Mouse (Mus musculus) neural tube, embryonic 15.5 days (tissue): ENCODE data around the gene Dmrta2. TPM values are rescaled to one million over a fixed set of nuclear protein-coding genes. Genes with fewer than 3 reads are reported as not detected.

Experiments
- ATAC-seq: fragments of 200-750 bp; cut with Nextera tagmentation; 2 replicates; pipeline ENCODE4 v1.8.0; 2017; ENCODE audit warnings: mild to moderate bottlenecking, moderate TSS enrichment, moderate library complexity; ENCODE audit not compliant: low FRiP score
- H3K27ac ChIP-seq: fragments of 300-500 bp; sonication (generic); replicated peaks from 2 replicates; pipeline ENCODE4 v1.5.1; 2015; ENCODE audit warnings: mild to moderate bottlenecking, inconsistent platforms
- H3K27me3 ChIP-seq: fragments of 300-500 bp; sonication (generic); replicated peaks from 2 replicates; pipeline ENCODE4 v1.6.1; 2015; ENCODE audit warnings: inconsistent platforms
- H3K36me3 ChIP-seq: fragments of 300-500 bp; sonication (generic); 2 replicates; pipeline ENCODE4 v1.6.1; 2015; ENCODE audit warnings: inconsistent platforms
- H3K4me1 ChIP-seq: fragments of 300-500 bp; sonication (generic); 2 replicates; pipeline ENCODE4 v1.6.1; 2015; ENCODE audit warnings: inconsistent platforms
- H3K4me2 ChIP-seq: fragments of 300-500 bp; sonication (generic); 2 replicates; pipeline ENCODE4 v1.6.1; 2015; ENCODE audit warnings: inconsistent platforms, mild to moderate bottlenecking, moderate library complexity
- H3K4me3 ChIP-seq: fragments of 300-500 bp; sonication (generic); replicated peaks from 2 replicates; pipeline ENCODE4 v1.5.1; 2015; ENCODE audit warnings: mild to moderate bottlenecking, inconsistent platforms
- H3K9ac ChIP-seq: fragments of 300-500 bp; sonication (generic); replicated peaks from 2 replicates; pipeline ENCODE4 v1.6.1; 2015; ENCODE audit warnings: mild to moderate bottlenecking, inconsistent platforms
- H3K9me3 ChIP-seq: fragments of 300-500 bp; sonication (generic); replicated peaks from 2 replicates; pipeline ENCODE4 v1.6.1; 2016; ENCODE audit warnings: inconsistent platforms
- WGBS: fragments of 180-500 bp; shearing (Covaris S2); methylation state at CpG from one replicate; pipeline ENCODE4 v1.1.7; 2015; ENCODE audit warnings: mixed read lengths; 5-methylcytosine and 5-hydroxymethylcytosine counted together
- polyA plus RNA-seq: library from polyadenylated mRNA; unstranded; fragments of >200 nt; fragmentation: Nextera tagmentation; extraction: Ambion mirVana; gene quantifications from 2 replicates; pipeline ENCODE4 v1.2.1, GENCODE M21; 2015

Gene Dmrta2
- polyA plus RNA-seq: 0.08 TPM in 1 of 2 replicates, not detected in the other

- no peaks in the 10 kb centered on the region for H3K36me3 ChIP-seq
- H3K27me3 ChIP-seq: peaks cover 99% of the 10 kb centered on the region
- H3K4me1 ChIP-seq: peaks cover 40% of the 10 kb centered on the region
- H3K9ac ChIP-seq: no peak within 1 kb of the TSS
- H3K4me3 ChIP-seq: peak within 1 kb of the TSS; percentile 23
- H3K27ac ChIP-seq: no peak within 1 kb of the TSS
- ATAC-seq: peak; percentile 37; the same call in 1 of the 2 replicates
- WGBS: under 1% methylated on average over 64 of the region's 64 CpGs
- peak within 1 kb of the TSS; percentile 51 for H3K4me2 ChIP-seq
- H3K9me3 ChIP-seq: no peaks in the 10 kb centered on the region
Observed at GRCm38 (mm10) chr4:109977148-109978067, at the start of gene Dmrta2. Gene Dmrta2 (plus strand): TSS chr4:109978053.

GRCm38 (mm10) chr4:109929058-109929457 lies 48.8 kb upstream of the Dmrta2 start:
- 97% methylated on average over 1 of the region's 1 CpGs for WGBS
- Histone ChIP-seq H3K4me1 (no peaks in the 10 kb centered on the region), H3K4me3 (no peak overlapping the region), H3K27ac (no peak overlapping the region), H3K36me3 (peaks cover 3% of the 10 kb centered on the region; the same call in 1 of the 2 replicates), H3K27me3 (no peaks in the 10 kb centered on the region), H3K9me3 (no peaks in the 10 kb centered on the region), H3K9ac (no peak overlapping the region), H3K4me2 (no peak overlapping the region)
- ATAC-seq: no peak

DNA sequence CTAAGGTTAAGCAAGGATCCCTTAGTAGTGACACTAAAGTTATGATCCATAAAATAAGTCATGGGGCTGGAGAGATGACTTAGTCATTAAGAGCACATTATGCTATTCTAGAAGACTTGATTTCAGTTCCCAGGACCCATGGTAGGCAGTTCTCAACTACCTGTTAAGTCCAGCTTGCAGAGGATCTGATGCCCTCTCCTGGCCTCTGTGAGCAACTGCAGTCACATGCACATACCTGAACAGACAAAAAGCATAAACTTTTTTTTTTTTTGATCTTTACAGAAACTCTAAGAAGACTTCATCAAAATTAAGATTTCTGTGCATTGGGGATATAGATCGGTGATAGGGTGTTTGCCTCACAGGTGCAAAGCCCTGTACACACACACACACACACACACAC lies 47.4 kb upstream of the Dmrta2 start:
- Histone ChIP-seq H3K36me3 (peaks cover 4% of the 10 kb centered on the region), H3K27ac (no peak overlapping the region), H3K4me1 (no peaks in the 10 kb centered on the region), H3K27me3 (no peaks in the 10 kb centered on the region), H3K9me3 (no peaks in the 10 kb centered on the region), H3K4me3 (no peak overlapping the region), H3K9ac (no peak overlapping the region), H3K4me2 (no peak overlapping the region)
- no peak for ATAC-seq
- 100% methylated on average over 1 of the region's 1 CpGs for WGBS

GRCm38 (mm10) chr4:109930935-109931334 lies 46.9 kb upstream of the Dmrta2 start:
- Histone ChIP-seq H3K27ac (no peak overlapping the region), H3K9me3 (no peaks in the 10 kb centered on the region), H3K36me3 (peaks cover 6% of the 10 kb centered on the region), H3K4me3 (no peak overlapping the region), H3K4me2 (no peak overlapping the region), H3K9ac (no peak overlapping the region), H3K4me1 (no peaks in the 10 kb centered on the region), H3K27me3 (no peaks in the 10 kb centered on the region)
- 89% methylated on average over 1 of the region's 1 CpGs for WGBS
- no peak for ATAC-seq

GRCm38 (mm10) chr4:109936557-109936956 lies 41.3 kb upstream of the Dmrta2 start:
- no peak overlapping the region for H3K9ac ChIP-seq
- H3K27ac ChIP-seq: no peak overlapping the region
- ATAC-seq: no peak
- H3K4me3 ChIP-seq: no peak overlapping the region
- no peaks in the 10 kb centered on the region for H3K27me3 ChIP-seq
- 95% methylated on average over 3 of the region's 3 CpGs for WGBS
- peaks cover 3% of the 10 kb centered on the region; the same call in 1 of the 2 replicates for H3K4me1 ChIP-seq
- peaks cover 6% of the 10 kb centered on the region for H3K36me3 ChIP-seq
- H3K9me3 ChIP-seq: no peaks in the 10 kb centered on the region
- H3K4me2 ChIP-seq: no peak overlapping the region

GRCm38 (mm10) chr4:109939291-109939690 lies 38.6 kb upstream of the Dmrta2 start:
- H3K27me3 ChIP-seq: no peaks in the 10 kb centered on the region
- H3K9me3 ChIP-seq: no peaks in the 10 kb centered on the region
- ATAC-seq: no peak
- no peak overlapping the region for H3K9ac ChIP-seq
- no peak overlapping the region for H3K4me2 ChIP-seq
- no peak overlapping the region for H3K4me3 ChIP-seq
- H3K27ac ChIP-seq: no peak overlapping the region
- H3K4me1 ChIP-seq: peaks cover 3% of the 10 kb centered on the region; the same call in 1 of the 2 replicates
- peaks cover 4% of the 10 kb centered on the region; the same call in 1 of the 2 replicates for H3K36me3 ChIP-seq

DNA sequence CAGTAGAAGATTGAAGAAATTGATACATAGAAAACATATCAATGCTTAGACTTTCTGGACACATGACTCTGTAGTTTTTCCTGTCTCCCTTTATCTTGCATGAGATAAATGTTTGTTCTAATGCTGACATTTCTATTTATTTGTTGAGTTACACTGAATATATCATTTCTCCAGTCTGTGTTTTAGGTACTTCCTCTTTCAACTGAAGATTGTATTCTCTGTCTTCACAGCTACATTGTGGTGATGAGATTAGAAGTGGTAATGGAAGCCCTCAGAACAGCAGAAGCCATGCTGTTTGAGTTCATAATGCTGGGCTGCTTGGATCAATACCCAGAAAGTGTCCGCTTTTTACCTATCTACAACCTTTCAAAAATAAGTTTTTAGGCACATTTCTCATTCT lies 32.3 kb upstream of the Dmrta2 start:
- 100% methylated on average over 1 of the region's 1 CpGs for WGBS

GRCm38 (mm10) chr4:109949307-109949706 lies 28.5 kb upstream of the Dmrta2 start:
- no peaks in the 10 kb centered on the region for H3K36me3 ChIP-seq
- H3K27ac ChIP-seq: no peak overlapping the region
- H3K4me1 ChIP-seq: peaks cover 4% of the 10 kb centered on the region; the same call in 1 of the 2 replicates
- no peaks in the 10 kb centered on the region for H3K27me3 ChIP-seq
- no peak for ATAC-seq
- H3K4me3 ChIP-seq: no peak overlapping the region
- no peak overlapping the region for H3K4me2 ChIP-seq
- no peaks in the 10 kb centered on the region for H3K9me3 ChIP-seq
- H3K9ac ChIP-seq: no peak overlapping the region
- 97% methylated on average over 3 of the region's 3 CpGs for WGBS

More for the DNA sequence above, 32.3 kb upstream of the Dmrta2 start:
- Histone ChIP-seq H3K36me3 (no peaks in the 10 kb centered on the region), H3K9ac (no peak overlapping the region), H3K4me2 (no peak overlapping the region), H3K4me3 (no peak overlapping the region), H3K9me3 (no peaks in the 10 kb centered on the region), H3K27me3 (no peaks in the 10 kb centered on the region), H3K4me1 (no peaks in the 10 kb centered on the region), H3K27ac (no peak overlapping the region)
- ATAC-seq: no peak

GRCm38 (mm10) chr4:109953509-109953908 lies 24.3 kb upstream of the Dmrta2 start:
- 81% methylated on average over 1 of the region's 1 CpGs for WGBS
- no peak for ATAC-seq
- no peaks in the 10 kb centered on the region for H3K36me3 ChIP-seq
- no peak overlapping the region for H3K4me3 ChIP-seq
- no peaks in the 10 kb centered on the region for H3K27me3 ChIP-seq
- no peak overlapping the region for H3K27ac ChIP-seq
- peaks cover 4% of the 10 kb centered on the region; the same call in 1 of the 2 replicates for H3K4me1 ChIP-seq
- H3K9ac ChIP-seq: no peak overlapping the region
- no peak overlapping the region for H3K4me2 ChIP-seq
- no peaks in the 10 kb centered on the region for H3K9me3 ChIP-seq

DNA sequence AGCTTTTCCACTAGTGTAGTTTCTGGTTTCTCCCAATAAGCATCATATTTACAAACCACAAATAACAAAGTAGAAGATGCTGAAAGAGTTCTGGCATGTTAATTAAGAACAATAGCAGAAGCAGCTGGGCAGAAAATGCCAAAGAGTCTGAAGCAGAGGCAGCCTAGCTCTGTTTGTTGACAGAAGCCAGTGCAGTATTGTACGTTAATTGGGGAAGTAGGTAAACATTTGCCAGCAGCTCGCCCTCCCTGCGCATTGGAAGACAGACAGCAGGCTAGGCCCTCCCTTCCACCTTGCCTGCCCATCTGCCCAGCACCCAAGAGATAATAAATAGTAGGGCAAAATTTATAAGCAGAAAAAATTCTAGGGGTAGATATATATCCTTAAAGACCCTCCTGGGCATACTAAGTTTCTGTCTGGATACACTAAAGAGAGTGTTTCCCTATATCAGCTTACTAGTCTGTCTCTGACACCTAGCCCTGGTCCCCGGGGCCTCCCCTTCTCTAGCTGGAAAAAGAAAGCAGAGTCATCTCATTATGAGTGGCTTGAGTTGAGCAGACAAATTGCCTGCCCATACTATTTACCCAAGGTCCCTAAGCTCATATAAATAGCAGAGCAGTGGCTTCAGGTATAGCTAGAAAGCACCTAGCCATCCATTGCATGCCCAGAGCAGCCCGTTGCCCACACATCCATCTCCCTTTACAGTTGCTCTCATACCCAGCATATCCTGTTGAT lies 17.5 kb upstream of the Dmrta2 start:
- Histone ChIP-seq H3K4me2 (no peak overlapping the region), H3K27me3 (no peaks in the 10 kb centered on the region), H3K27ac (no peak overlapping the region), H3K9me3 (no peaks in the 10 kb centered on the region), H3K36me3 (peaks cover 14% of the 10 kb centered on the region), H3K4me1 (no peaks in the 10 kb centered on the region), H3K9ac (no peak overlapping the region), H3K4me3 (no peak overlapping the region)
- no peak for ATAC-seq
- WGBS: 68% methylated on average over 5 of the region's 5 CpGs

DNA sequence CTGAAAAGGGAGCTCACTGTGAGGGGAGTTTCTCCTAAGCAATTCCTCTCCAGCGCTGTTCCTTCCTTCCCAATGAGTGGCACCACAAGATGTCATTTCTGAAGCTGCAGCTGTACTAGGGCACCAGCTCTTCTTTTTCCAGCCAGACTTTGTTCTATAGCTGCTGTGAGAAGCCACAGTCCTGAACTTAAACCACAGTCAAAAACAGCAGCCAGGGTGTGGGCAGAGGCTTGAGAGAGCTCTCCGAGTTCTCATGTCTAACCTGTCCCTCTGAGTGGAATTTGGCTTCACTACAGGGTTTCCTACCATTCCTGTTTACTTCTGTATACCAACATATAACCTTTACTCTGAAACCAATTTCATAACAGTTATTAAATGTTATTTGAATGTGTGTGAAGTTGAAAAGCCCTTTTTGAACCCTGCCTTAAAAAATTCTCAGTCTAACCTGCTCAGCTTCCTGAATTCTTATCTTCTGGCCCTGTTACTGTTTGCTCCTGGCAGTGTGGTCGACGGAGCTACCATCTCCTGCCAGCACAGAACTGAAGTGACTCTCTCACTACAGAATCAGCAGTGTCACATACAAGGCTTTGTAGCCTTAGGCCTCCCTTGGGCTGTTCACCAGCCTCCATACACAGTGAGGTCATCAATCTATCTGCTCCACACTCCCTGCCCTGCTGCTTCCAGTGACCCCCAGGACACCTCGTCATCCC lies 14.1 kb upstream of the Dmrta2 start:
- Histone ChIP-seq H3K4me3 (no peak overlapping the region), H3K9ac (no peak overlapping the region), H3K4me2 (no peak overlapping the region), H3K9me3 (no peaks in the 10 kb centered on the region), H3K27me3 (no peaks in the 10 kb centered on the region), H3K27ac (no peak overlapping the region), H3K4me1 (no peaks in the 10 kb centered on the region), H3K36me3 (peaks cover 20% of the 10 kb centered on the region)
- WGBS: 85% methylated on average over 5 of the region's 5 CpGs
- no peak for ATAC-seq
